Mouse (Mus musculus) heart, embryonic 12.5 days (tissue): ENCODE data around the gene Islr. TPM values are rescaled to one million over a fixed set of nuclear protein-coding genes. Genes with fewer than 3 reads are reported as not detected.

Source experiments
- ATAC-seq: fragments of 200-750 bp; cut with Nextera tagmentation; 2 replicates; pipeline ENCODE4 v1.8.0; 2017; ENCODE audit warnings: moderate TSS enrichment, moderate library complexity; ENCODE audit not compliant: insufficient number of reproducible peaks, low FRiP score
- H3K27ac ChIP-seq: fragments of 300-500 bp; sonication (generic); 2 replicates; pipeline ENCODE4 v1.5.1; 2016; ENCODE audit warnings: mild to moderate bottlenecking, moderate library complexity; ENCODE audit not compliant: poor library complexity, severe bottlenecking
- H3K27me3 ChIP-seq: fragments of 300-500 bp; sonication (generic); replicated peaks from 2 replicates; pipeline ENCODE4 v1.6.1; 2016; ENCODE audit warnings: mild to moderate bottlenecking, moderate library complexity
- H3K36me3 ChIP-seq: fragments of 300-500 bp; sonication (generic); 2 replicates; pipeline ENCODE4 v1.6.1; 2016; ENCODE audit warnings: mild to moderate bottlenecking, moderate library complexity
- H3K4me1 ChIP-seq: fragments of 300-500 bp; sonication (generic); replicated peaks from 2 replicates; pipeline ENCODE4 v1.6.1; 2016; ENCODE audit warnings: mild to moderate bottlenecking
- H3K4me2 ChIP-seq: fragments of 300-500 bp; sonication (generic); 2 replicates; pipeline ENCODE4 v1.6.1; 2016; ENCODE audit warnings: mild to moderate bottlenecking, moderate library complexity
- H3K4me3 ChIP-seq: fragments of 300-500 bp; sonication (generic); 2 replicates; pipeline ENCODE4 v1.5.1; 2016; ENCODE audit warnings: mild to moderate bottlenecking
- H3K9ac ChIP-seq: fragments of 300-500 bp; sonication (generic); 2 replicates; pipeline ENCODE4 v1.6.1; 2016; ENCODE audit warnings: mild to moderate bottlenecking, moderate library complexity
- H3K9me3 ChIP-seq: fragments of 300-500 bp; sonication (generic); replicated peaks from 2 replicates; pipeline ENCODE4 v1.6.1; 2016; ENCODE audit warnings: mild to moderate bottlenecking, moderate library complexity
- WGBS: fragments of 180-500 bp; shearing (Covaris S2); methylation state at CpG from one replicate; pipeline ENCODE4 v1.1.7; 2016; 5-methylcytosine and 5-hydroxymethylcytosine counted together
- polyA plus RNA-seq: library from polyadenylated mRNA; unstranded; fragments of >200 nt; fragmentation: Nextera tagmentation; extraction: Ambion mirVana; gene quantifications from 2 replicates; pipeline ENCODE4 v1.2.1, GENCODE M21; 2016

The Islr gene
- polyA plus RNA-seq, 1 experiment from 2014 or later = 8.5 TPM

DNA sequence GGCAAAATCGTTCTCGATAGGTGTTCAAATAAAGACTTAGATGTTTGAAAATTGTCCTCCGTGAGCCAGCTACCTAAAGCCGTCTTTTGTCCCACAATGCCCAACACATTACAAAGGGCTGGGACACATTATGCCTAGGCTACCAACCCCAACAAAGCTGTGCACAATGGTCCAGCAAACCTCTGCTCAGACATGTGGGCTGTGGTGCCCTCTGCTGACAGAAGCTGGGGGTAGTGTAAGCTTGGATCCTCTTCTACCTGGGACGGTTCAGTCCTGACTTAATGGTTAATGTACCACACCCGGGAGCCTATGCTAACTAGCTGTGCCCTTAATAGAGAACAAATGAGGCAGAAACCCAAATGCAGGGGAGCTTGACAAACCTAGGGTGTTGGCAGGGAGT, 12.3 kb upstream of the Islr start:
- Histone ChIP-seq H3K4me1 (peaks cover 34% of the 10 kb centered on the region), H3K27me3 (no peaks in the 10 kb centered on the region), H3K9ac (no peak overlapping the region), H3K4me3 (no peak overlapping the region), H3K4me2 (no peak overlapping the region), H3K27ac (no peak overlapping the region), H3K36me3 (peaks cover 21% of the 10 kb centered on the region), H3K9me3 (no peaks in the 10 kb centered on the region)
- no peak for ATAC-seq
- WGBS = 57% methylated on average over 6 of the region's 6 CpGs

- no peak for ATAC-seq
- Histone ChIP-seq H3K36me3 (peaks cover 9% of the 10 kb centered on the region), H3K27me3 (no peaks in the 10 kb centered on the region), H3K4me2 (no peak overlapping the region), H3K27ac (peak overlapping the region; percentile 20; the same call in 1 of the 2 replicates), H3K4me3 (no peak overlapping the region), H3K9ac (no peak overlapping the region), H3K9me3 (no peaks in the 10 kb centered on the region), H3K4me1 (peaks cover 48% of the 10 kb centered on the region)
- 52% methylated on average over 8 of the region's 8 CpGs for WGBS
Observed at GRCm38 (mm10) chr9:58214519-58215180, 10.5 kb upstream of the Islr start.

DNA sequence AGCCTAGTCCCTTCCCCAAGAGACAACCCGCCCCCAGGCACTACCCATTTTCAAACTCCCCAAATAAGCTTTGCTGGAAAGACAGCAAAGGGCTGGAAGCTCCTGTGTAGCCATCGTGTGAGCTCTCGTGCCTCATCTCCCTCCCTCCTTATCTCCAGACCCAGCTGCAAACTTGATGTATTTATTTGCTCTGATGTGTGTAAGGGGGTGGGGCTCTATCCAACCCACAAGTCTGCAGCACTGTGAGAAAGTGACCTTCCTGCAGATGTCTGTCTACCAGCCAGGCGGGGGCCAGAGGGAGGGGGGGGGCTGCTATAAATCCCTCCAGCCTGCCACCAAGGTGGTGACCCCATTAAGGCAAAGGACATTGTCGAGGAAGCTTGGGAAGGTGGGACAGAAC, 9.8 kb upstream of the Islr start:
- ATAC-seq = peak; percentile 70
- WGBS = 16% methylated on average over 5 of the region's 5 CpGs

DNA sequence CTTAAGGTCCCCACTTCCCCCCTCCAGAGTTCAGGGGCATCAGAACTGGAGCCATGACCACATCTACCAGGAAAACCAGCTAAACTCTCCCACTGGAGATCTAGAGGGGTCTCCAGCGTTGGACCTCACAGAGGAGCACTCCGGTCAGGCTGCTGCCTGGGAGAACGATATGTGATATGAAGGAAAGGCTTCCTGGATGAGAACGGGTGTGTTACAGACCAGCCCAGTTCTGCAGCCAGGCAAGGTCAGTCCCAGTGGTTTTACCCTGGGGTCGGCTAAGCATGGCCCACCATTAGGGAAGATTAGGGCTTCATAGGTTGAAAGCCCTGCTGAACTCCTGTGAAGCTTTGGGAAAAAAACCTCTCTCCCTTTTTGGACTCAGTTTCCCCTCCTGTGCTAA, 9.3 kb upstream of the Islr start:
- H3K27ac ChIP-seq = 0 out of 2 replicates have a peak overlapping the region, but pooled peaks have one; percentile 12
- WGBS = 59% methylated on average over 5 of the region's 5 CpGs

More for the DNA sequence above, 9.8 kb upstream of the Islr start:
- Histone ChIP-seq H3K27me3 (no peaks in the 10 kb centered on the region), H3K4me2 (peak overlapping the region; percentile 20), H3K9ac (0 out of 2 replicates have a peak overlapping the region, but pooled peaks have one; percentile 26), H3K4me1 (peaks cover 52% of the 10 kb centered on the region), H3K36me3 (0 out of 2 replicates have a peak, but pooled peaks cover 1% of the 10 kb centered on the region), H3K4me3 (no peak overlapping the region), H3K9me3 (no peaks in the 10 kb centered on the region), H3K27ac (0 out of 2 replicates have a peak overlapping the region, but pooled peaks have one; percentile 12)

DNA sequence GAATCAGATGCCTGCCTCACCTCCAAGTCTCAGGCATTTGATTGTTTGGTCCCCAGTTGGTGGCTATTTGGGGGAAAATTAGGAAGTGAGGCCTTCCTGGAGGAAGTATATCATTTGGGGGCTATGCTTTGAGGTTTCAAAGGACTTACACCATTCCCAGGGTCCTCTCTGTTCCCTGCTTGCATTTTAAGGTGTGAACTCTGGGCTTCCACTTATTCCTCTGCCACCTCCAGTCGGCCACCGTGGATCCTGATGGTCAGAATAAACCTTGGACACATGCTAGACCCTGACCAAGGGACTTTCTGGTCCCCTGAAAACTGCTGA, 6.2 kb upstream of the Islr start:
- no peak for ATAC-seq
- Histone ChIP-seq H3K36me3 (no peaks in the 10 kb centered on the region), H3K27ac (peak overlapping the region; percentile 26; the same call in 1 of the 2 replicates), H3K4me1 (peaks cover 47% of the 10 kb centered on the region), H3K4me2 (no peak overlapping the region), H3K27me3 (peaks cover 8% of the 10 kb centered on the region; the same call in 1 of the 2 replicates), H3K9me3 (no peaks in the 10 kb centered on the region), H3K9ac (no peak overlapping the region), H3K4me3 (no peak overlapping the region)
- 47% methylated on average over 2 of the region's 2 CpGs for WGBS

More for the DNA sequence above, 9.3 kb upstream of the Islr start:
- ATAC-seq = no peak
- Histone ChIP-seq H3K4me3 (no peak overlapping the region), H3K36me3 (no peaks in the 10 kb centered on the region), H3K9me3 (no peaks in the 10 kb centered on the region), H3K9ac (0 out of 2 replicates have a peak overlapping the region, but pooled peaks have one; percentile 26), H3K4me2 (0 out of 2 replicates have a peak overlapping the region, but pooled peaks have one; percentile 20), H3K4me1 (peaks cover 52% of the 10 kb centered on the region), H3K27me3 (no peaks in the 10 kb centered on the region)

DNA sequence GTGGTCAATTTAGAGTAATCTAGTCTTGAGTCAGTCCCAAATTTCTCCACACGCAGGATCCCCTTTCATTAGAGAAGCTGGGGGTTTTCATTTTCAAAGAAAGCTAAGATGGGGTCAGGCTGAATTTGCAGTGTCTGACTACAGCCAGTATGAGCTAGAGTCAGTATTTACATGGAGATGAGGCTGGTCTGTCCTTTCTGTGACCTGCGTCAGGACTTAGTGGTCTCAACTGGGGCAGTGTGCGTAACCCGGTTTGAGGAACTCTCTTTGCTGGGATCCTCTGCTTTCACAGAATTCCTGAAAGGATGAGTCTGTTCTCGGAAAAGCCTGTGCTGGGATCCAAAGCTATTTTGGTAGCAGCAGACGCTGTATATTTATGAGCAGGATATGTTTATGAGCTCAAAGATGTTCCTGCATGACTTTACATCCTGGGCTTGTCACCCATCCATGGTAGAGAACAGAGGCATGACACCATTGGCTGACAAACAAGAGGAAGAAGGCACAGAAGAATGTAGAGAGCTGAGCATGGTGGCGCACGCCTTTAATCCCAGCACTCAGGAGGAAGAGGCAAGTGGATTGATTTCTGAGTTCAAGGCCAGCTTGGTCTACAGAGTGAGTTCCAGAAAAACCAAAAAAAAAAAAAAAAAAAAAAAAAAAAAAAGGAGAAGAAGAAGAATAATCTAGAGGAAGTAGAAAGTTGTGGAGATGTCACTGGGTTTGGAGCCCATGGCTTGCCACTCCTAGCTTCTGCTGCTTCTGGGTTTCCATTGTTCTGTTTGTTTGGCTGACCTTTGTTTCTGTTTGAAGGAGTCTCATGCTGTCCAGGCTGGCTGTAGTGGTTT, 5.6 kb upstream of the Islr start:
- Histone ChIP-seq H3K4me1 (peaks cover 43% of the 10 kb centered on the region), H3K27me3 (peaks cover 13% of the 10 kb centered on the region), H3K4me3 (no peak overlapping the region), H3K9ac (no peak overlapping the region), H3K4me2 (no peak overlapping the region), H3K27ac (peak overlapping the region; percentile 26; the same call in 1 of the 2 replicates), H3K36me3 (no peaks in the 10 kb centered on the region), H3K9me3 (no peaks in the 10 kb centered on the region)
- 76% methylated on average over 8 of the region's 8 CpGs for WGBS
- ATAC-seq = no peak

DNA sequence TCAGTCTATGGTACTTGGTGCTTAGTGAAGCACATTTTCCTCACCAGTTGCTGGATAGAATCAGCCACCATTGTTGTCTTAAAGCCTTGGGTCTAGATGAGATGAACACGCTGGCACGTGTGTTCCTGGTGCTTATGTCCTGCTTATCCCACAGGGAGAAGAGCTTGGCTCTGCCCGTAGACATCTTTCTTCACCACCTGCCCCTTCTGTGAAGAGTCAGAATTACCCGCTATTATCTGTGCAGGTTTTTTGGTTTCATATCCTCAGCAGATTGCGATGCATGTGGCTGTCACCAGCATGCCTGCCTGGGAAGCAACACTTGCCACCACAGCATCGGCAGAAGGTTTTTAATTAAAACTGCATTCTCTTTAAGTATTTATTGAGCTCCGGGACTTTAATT, 1.9 kb upstream of the Islr start:
- Histone ChIP-seq H3K9ac (no peak overlapping the region), H3K4me3 (no peak overlapping the region), H3K27ac (no peak overlapping the region), H3K27me3 (peaks cover 42% of the 10 kb centered on the region), H3K4me2 (no peak overlapping the region), H3K36me3 (no peaks in the 10 kb centered on the region), H3K4me1 (peaks cover 36% of the 10 kb centered on the region), H3K9me3 (no peaks in the 10 kb centered on the region)
- no peak for ATAC-seq
- WGBS = 82% methylated on average over 7 of the region's 7 CpGs

GRCm38 (mm10) chr9:58204448-58205000, 418 bp upstream of the Islr start:
- H3K4me2 ChIP-seq = peak overlapping the region; percentile 67
- H3K27ac ChIP-seq = no peak overlapping the region
- WGBS = 2% methylated on average over 18 of the region's 18 CpGs
- peak overlapping the region; percentile 44 for H3K4me3 ChIP-seq
- H3K4me1 ChIP-seq = peaks cover 26% of the 10 kb centered on the region
- ATAC-seq = peak; percentile 81
- no peaks in the 10 kb centered on the region for H3K36me3 ChIP-seq
- H3K9me3 ChIP-seq = no peaks in the 10 kb centered on the region
- no peak overlapping the region for H3K9ac ChIP-seq
- peaks cover 57% of the 10 kb centered on the region for H3K27me3 ChIP-seq

- H3K36me3 ChIP-seq = no peaks in the 10 kb centered on the region
- H3K27ac ChIP-seq = no peak overlapping the region
- peaks cover 40% of the 10 kb centered on the region for H3K4me1 ChIP-seq
- no peak overlapping the region for H3K9ac ChIP-seq
- H3K9me3 ChIP-seq = no peaks in the 10 kb centered on the region
- H3K4me3 ChIP-seq = no peak overlapping the region
- H3K4me2 ChIP-seq = no peak overlapping the region
- H3K27me3 ChIP-seq = peaks cover 74% of the 10 kb centered on the region
- ATAC-seq = no peak
- 5% methylated on average over 14 of the region's 14 CpGs for WGBS
Observed at GRCm38 (mm10) chr9:58202676-58203453, 1.2 kb downstream of the Islr start.

DNA sequence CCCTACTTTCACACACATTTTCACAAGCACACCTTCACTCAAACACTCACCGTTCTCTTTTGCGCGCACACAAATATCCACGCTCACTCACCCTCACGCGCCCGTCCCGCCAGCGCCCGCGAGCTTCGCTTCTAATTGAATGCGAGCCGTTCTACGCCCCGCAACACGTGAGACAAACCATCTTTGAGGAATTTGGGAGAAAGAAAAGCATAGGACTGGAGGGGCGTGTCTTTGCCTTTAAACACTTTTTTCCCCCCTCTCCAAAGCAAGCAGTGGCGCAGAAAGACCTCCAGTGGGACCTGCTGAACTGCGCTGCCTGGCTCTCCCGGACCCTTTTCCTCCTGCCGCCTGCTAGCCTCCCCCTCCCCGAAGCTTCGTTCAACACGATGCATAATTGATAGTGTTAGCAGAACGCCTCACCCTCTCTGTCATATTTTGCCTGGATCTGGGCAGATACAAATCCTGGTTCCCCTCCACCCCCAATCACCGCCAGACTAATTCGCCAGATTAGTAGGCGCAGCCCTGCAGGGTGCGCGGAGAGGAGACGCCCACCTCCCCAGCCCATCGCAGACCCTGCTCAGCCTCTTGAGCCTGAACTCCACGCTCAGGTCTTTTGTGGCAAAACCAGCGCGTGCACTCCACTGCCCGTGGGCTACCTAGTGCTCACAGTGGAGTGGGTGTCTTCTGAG, 2.1 kb downstream of the Islr start:
- 1% methylated on average over 37 of the region's 37 CpGs for WGBS
- H3K4me3 ChIP-seq = peak overlapping the region; percentile 14; the same call in 1 of the 2 replicates
- H3K9me3 ChIP-seq = no peaks in the 10 kb centered on the region
- no peak overlapping the region for H3K27ac ChIP-seq
- H3K4me2 ChIP-seq = peak overlapping the region; percentile 25; the same call in 1 of the 2 replicates
- ATAC-seq = no peak
- no peaks in the 10 kb centered on the region for H3K36me3 ChIP-seq
- peaks cover 82% of the 10 kb centered on the region for H3K27me3 ChIP-seq
- H3K4me1 ChIP-seq = peaks cover 47% of the 10 kb centered on the region
- no peak overlapping the region for H3K9ac ChIP-seq
